ENCODE assay signal across 9 mouse cellular contexts in the genomic region with DNA sequence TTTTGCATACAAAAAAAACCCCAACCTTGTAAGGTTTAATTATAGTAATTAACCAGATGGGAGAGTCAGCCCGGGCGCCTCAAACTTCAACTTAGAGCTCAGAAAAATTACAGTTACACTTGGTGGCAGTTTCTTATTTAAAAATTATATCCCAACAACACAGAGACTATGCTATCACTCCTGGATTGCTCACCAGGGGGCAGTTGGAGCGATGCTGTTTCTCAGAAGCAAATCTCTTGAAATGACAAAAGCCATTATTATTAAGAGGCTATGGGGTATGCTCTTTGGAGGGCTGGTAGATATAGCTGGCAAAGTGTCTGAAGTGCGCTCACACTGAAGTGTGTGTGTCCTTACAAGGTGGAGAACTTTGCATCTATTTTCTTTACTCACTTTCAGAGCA. TPM values are rescaled to one million over a fixed set of nuclear protein-coding genes. Genes with fewer than 3 reads are reported as not detected.
DNase-seq lines count a peak whose midpoint lies in the region; ATAC-seq lines count a peak whose summit lies in the region.
"Had no signal": no experiment of that assay in that cellular context is flagged by ENCODE, and none has a peak within 500 bp of the region (broad histone marks: within the 10 kb centered on the region; RNA-seq: fewer than 3 reads in every experiment).

No protein-coding gene starts in this region.

- peaks cover 6% of the 10 kb centered on the region; the same call in 1 of the 2 replicates for H3K27me3 ChIP-seq in forebrain, embryonic 12.5 days
- H3K27me3 ChIP-seq in forebrain, embryonic 11.5 days (ENCODE audit: control insufficient read depth, insufficient read depth, low read length) = no peaks in the 10 kb centered on the region
- H3K27me3 ChIP-seq in lung, embryonic 16.5 days (ENCODE audit: control insufficient read depth, insufficient read depth, low read depth, low read length) = no peaks in the 10 kb centered on the region; the same call in 1 of the 2 replicates
- no peaks in the 10 kb centered on the region for H3K27me3 ChIP-seq in hindbrain, embryonic 16.5 days (replicated peaks; ENCODE audit: control insufficient read depth, insufficient read depth, low read length)

- no peak overlapping the region for H3K27ac ChIP-seq in forebrain, embryonic 12.5 days
- no peak overlapping the region for H3K27ac ChIP-seq in forebrain, embryonic 11.5 days (ENCODE audit: low read depth, low read length)
- no peak overlapping the region for H3K27ac ChIP-seq in lung, embryonic 16.5 days (ENCODE audit: low read length)
- no peak overlapping the region for H3K27ac ChIP-seq in hindbrain, embryonic 16.5 days (ENCODE audit: low read depth, low read length)

- no peak overlapping the region for H3K9ac ChIP-seq in forebrain, embryonic 12.5 days
- no peak overlapping the region for H3K9ac ChIP-seq in forebrain, embryonic 11.5 days (ENCODE audit: low read length)
- H3K9ac ChIP-seq in lung, embryonic 16.5 days (ENCODE audit: low read length) = no peak overlapping the region
- H3K9ac ChIP-seq in hindbrain, embryonic 16.5 days (ENCODE audit: low read depth, low read length) = no peak overlapping the region

- H3K36me3 ChIP-seq in forebrain, embryonic 12.5 days (replicated peaks) = no peaks in the 10 kb centered on the region
- H3K36me3 ChIP-seq in forebrain, embryonic 11.5 days (ENCODE audit: control insufficient read depth, insufficient read depth, low read length) = no peaks in the 10 kb centered on the region
- no peaks in the 10 kb centered on the region for H3K36me3 ChIP-seq in lung, embryonic 16.5 days (ENCODE audit: control insufficient read depth, insufficient read depth, low read length)
- no peaks in the 10 kb centered on the region for H3K36me3 ChIP-seq in hindbrain, embryonic 16.5 days (ENCODE audit: control insufficient read depth, insufficient read depth, low read length)

- H3K4me2 ChIP-seq in forebrain, embryonic 12.5 days = peak overlapping the region; percentile 93; the same call in 1 of the 2 replicates
- no peak overlapping the region for H3K4me2 ChIP-seq in forebrain, embryonic 11.5 days (ENCODE audit: low read depth, low read length, severe bottlenecking)
- peak overlapping the region; percentile 94 for H3K4me2 ChIP-seq in lung, embryonic 16.5 days (ENCODE audit: low read depth, low read length)
- H3K4me2 ChIP-seq in hindbrain, embryonic 16.5 days (ENCODE audit: low read length) = peak overlapping the region; percentile 97

- no peak overlapping the region for H3K4me3 ChIP-seq in forebrain, embryonic 12.5 days (replicated peaks)
- H3K4me3 ChIP-seq in forebrain, embryonic 11.5 days (ENCODE audit: low read depth, low read length) = no peak overlapping the region
- peak overlapping the region; percentile 81 for H3K4me3 ChIP-seq in lung, embryonic 16.5 days (ENCODE audit: low read length)
- peak overlapping the region; percentile 70 for H3K4me3 ChIP-seq in hindbrain, embryonic 16.5 days (ENCODE audit: low read length)

- no peak for ATAC-seq in forebrain, embryonic 12.5 days (ENCODE audit: low FRiP score)
- no peak for ATAC-seq in forebrain, embryonic 11.5 days (replicated peaks; ENCODE audit: low FRiP score)
- no peak for ATAC-seq in lung, embryonic 16.5 days (ENCODE audit: low read depth)
- ATAC-seq in hindbrain, embryonic 16.5 days = no peak

- no peak for DNase-seq in forebrain, embryonic 11.5 days (ENCODE audit: low spot score)
- DNase-seq in lung, postnatal 36 days = no peak
- DNase-seq in retina, embryonic 14.5 days (ENCODE audit: low spot score) = peak; percentile 22
- DNase-seq in spleen, postnatal 14 days (ENCODE audit: low spot score in 2 of 2) = no peak
- no peak for DNase-seq in thymus, postnatal 4 days
- DNase-seq: B cell, adult 2 months had no signal

- WGBS in forebrain, embryonic 12.5 days = 46% methylated on average over 4 of the region's 4 CpGs
- WGBS in forebrain, embryonic 11.5 days = 54% methylated on average over 4 of the region's 4 CpGs
- 48% methylated on average over 4 of the region's 4 CpGs for WGBS in lung, embryonic 16.5 days
- 45% methylated on average over 4 of the region's 4 CpGs for WGBS in hindbrain, embryonic 16.5 days

- H3K4me1 ChIP-seq in forebrain, embryonic 12.5 days = peaks cover 22% of the 10 kb centered on the region
- peaks cover 4% of the 10 kb centered on the region; the same call in 1 of the 2 replicates for H3K4me1 ChIP-seq in forebrain, embryonic 11.5 days (replicated peaks; ENCODE audit: control insufficient read depth, insufficient read depth, low read length)
- H3K4me1 ChIP-seq in lung, embryonic 16.5 days (replicated peaks; ENCODE audit: control insufficient read depth, insufficient read depth, low read length) = peaks cover 18% of the 10 kb centered on the region
- peaks cover 11% of the 10 kb centered on the region for H3K4me1 ChIP-seq in hindbrain, embryonic 16.5 days (ENCODE audit: control insufficient read depth, insufficient read depth, low read depth, low read length)

- no peaks in the 10 kb centered on the region for H3K9me3 ChIP-seq in forebrain, embryonic 12.5 days
- H3K9me3 ChIP-seq in forebrain, embryonic 11.5 days (ENCODE audit: control insufficient read depth, low read length) = no peaks in the 10 kb centered on the region
- no peaks in the 10 kb centered on the region for H3K9me3 ChIP-seq in lung, embryonic 16.5 days (ENCODE audit: control insufficient read depth, low read length)
- no peaks in the 10 kb centered on the region for H3K9me3 ChIP-seq in hindbrain, embryonic 16.5 days (ENCODE audit: control insufficient read depth, low read length)

RNA-seq across cellular contexts. Expression of a gene that starts 2.5 kb away (rescaled TPM):
- 8.5 and 10.8 TPM in 2 replicates for polyA plus RNA-seq in forebrain, embryonic 12.5 days (2016; fragmentation: Nextera tagmentation; extraction: Ambion mirVana)
- 15.7 and 18.7 TPM in 2 replicates for polyA plus RNA-seq in forebrain, embryonic 11.5 days (2014; fragmentation: Nextera tagmentation; extraction: Ambion mirVana)
- polyA plus RNA-seq in lung, embryonic 16.5 days (2015; fragmentation: Nextera tagmentation; extraction: Ambion mirVana) = 18.2 and 23.7 TPM in 2 replicates
- polyA plus RNA-seq in hindbrain, embryonic 16.5 days (2015; fragmentation: Nextera tagmentation; extraction: Ambion mirVana) = 5.1 and 6.4 TPM in 2 replicates

Comparison
In these comparisons a context has a peak if more than half of its experiments do, and no peak if none do; other contexts are left out.
1. H3K4me3 ChIP-seq: peak in lung, embryonic 16.5 days (single experiment) and hindbrain, embryonic 16.5 days (single experiment); none in forebrain, embryonic 12.5 days (single experiment) and forebrain, embryonic 11.5 days (single experiment).